Mouse (Mus musculus): ENCODE results near the gene Hoxb13. TPM values are rescaled to one million over a fixed set of nuclear protein-coding genes. Genes with fewer than 3 reads are reported as not detected.
A peak's percentile ranks its signal among the peaks of the same experiment; 100 is the strongest.

Hoxb13 gene
- polyA plus RNA-seq, 1 experiment from 2014 or later: not detected

DNA sequence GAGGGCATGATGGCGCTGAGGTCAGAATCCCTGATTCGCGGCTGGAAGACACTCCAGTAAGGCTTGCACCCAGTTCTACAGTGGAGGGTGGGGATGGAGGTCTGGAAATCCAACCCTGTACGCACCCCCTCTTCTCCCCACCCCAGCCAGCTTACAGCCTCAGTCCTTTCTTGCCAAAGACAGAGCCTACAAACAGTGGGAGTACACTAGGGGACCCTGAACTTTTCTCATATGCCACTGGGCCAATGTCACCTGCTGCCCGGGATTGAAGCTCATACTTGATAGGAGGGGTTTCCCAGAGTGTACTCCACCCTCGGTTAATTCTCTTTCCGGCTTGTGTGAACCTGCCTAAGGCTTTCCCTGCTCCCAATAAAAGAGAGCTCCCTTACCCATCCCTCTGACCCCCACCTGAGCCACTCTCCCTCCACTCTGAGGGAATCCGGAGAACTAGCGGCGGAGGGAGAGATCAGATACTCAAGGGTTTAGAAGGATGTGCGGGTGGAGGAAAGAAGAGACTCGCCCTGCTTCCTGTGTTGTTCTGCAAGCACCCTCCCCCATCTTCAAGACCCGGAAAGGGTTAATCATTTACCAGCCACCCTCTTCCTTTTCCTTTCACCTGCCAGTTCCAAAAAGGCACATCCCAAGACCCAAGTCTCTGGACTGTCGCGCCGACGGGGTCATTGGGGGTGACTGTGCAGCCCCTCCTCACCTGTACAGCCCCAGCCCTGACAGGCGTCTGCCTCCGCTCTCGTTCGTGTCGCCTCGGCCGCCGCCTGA lies 21.4 kb upstream of the Hoxb13 start:
- Histone ChIP-seq H3K9ac (ENCODE audit: low read depth, low read length) (no peak overlapping the region), H3K27me3 (ENCODE audit: control insufficient read depth, insufficient read depth, low read length) (peaks cover 97% of the 10 kb centered on the region), H3K4me2 (replicated peaks; ENCODE audit: low read depth, low read length) (no peak overlapping the region), H3K4me3 (ENCODE audit: low read length) (peak overlapping the region; percentile 6; the same call in 1 of the 2 replicates), H3K4me1 (ENCODE audit: control insufficient read depth, insufficient read depth, low read length) (no peaks in the 10 kb centered on the region), H3K36me3 (ENCODE audit: control insufficient read depth, insufficient read depth, low read length) (no peaks in the 10 kb centered on the region), H3K9me3 (ENCODE audit: control insufficient read depth, low read length) (no peaks in the 10 kb centered on the region), H3K27ac (ENCODE audit: low read depth, low read length) (no peak overlapping the region)
- ATAC-seq (ENCODE audit: low FRiP score, low TSS enrichment): no peak
- under 1% methylated on average over 25 of the region's 25 CpGs for WGBS

GRCm38 (mm10) chr11:96173288-96173840 lies 20.8 kb upstream of the Hoxb13 start:
- no peak for ATAC-seq (ENCODE audit: low FRiP score, low TSS enrichment)
- Histone ChIP-seq H3K4me3 (ENCODE audit: low read length) (peak overlapping the region; percentile 6; the same call in 1 of the 2 replicates), H3K27ac (ENCODE audit: low read depth, low read length) (no peak overlapping the region), H3K4me1 (ENCODE audit: control insufficient read depth, insufficient read depth, low read length) (no peaks in the 10 kb centered on the region), H3K9ac (ENCODE audit: low read depth, low read length) (no peak overlapping the region), H3K9me3 (ENCODE audit: control insufficient read depth, low read length) (no peaks in the 10 kb centered on the region), H3K36me3 (ENCODE audit: control insufficient read depth, insufficient read depth, low read length) (no peaks in the 10 kb centered on the region), H3K27me3 (ENCODE audit: control insufficient read depth, insufficient read depth, low read length) (peaks cover 97% of the 10 kb centered on the region), H3K4me2 (replicated peaks; ENCODE audit: low read depth, low read length) (no peak overlapping the region)
- whole genome bisulfite sequencing: 2% methylated on average over 16 of the region's 16 CpGs

DNA sequence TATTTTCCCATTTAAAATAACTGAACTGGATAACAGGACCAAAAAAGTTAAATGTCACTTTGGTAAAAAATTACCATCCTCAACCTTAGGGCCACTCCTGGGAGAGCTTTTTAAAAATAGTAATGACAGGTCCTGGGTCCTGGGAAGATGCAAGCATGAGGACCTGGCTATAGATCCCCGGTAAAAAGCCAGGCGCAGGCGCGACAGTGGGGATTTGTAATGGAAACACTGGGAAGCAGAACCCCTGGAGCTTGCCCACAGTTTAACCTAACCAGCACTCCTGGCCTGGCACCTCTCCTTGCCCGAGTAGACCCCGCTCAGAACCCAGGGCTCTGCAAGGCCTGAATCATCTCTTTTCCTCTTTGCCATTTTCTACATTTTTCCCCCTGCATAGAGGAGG lies 19.2 kb upstream of the Hoxb13 start:
- H3K4me3 ChIP-seq (ENCODE audit: low read length): no peak overlapping the region
- H3K36me3 ChIP-seq (ENCODE audit: control insufficient read depth, insufficient read depth, low read length): no peaks in the 10 kb centered on the region
- no peak overlapping the region for H3K4me2 ChIP-seq (replicated peaks; ENCODE audit: low read depth, low read length)
- no peak overlapping the region for H3K27ac ChIP-seq (ENCODE audit: low read depth, low read length)
- 0% methylated on average over 6 of the region's 6 CpGs for WGBS
- no peaks in the 10 kb centered on the region for H3K9me3 ChIP-seq (ENCODE audit: control insufficient read depth, low read length)
- no peak overlapping the region for H3K9ac ChIP-seq (ENCODE audit: low read depth, low read length)
- H3K27me3 ChIP-seq (ENCODE audit: control insufficient read depth, insufficient read depth, low read length): peaks cover 95% of the 10 kb centered on the region
- no peak for ATAC-seq (ENCODE audit: low FRiP score, low TSS enrichment)
- H3K4me1 ChIP-seq (ENCODE audit: control insufficient read depth, insufficient read depth, low read length): no peaks in the 10 kb centered on the region

- H3K36me3 ChIP-seq (ENCODE audit: control insufficient read depth, insufficient read depth, low read length): no peaks in the 10 kb centered on the region
- WGBS: 2% methylated on average over 17 of the region's 17 CpGs
- no peak overlapping the region for H3K9ac ChIP-seq (ENCODE audit: low read depth, low read length)
- H3K4me2 ChIP-seq (replicated peaks; ENCODE audit: low read depth, low read length): no peak overlapping the region
- H3K27ac ChIP-seq (ENCODE audit: low read depth, low read length): no peak overlapping the region
- no peak for ATAC-seq (ENCODE audit: low FRiP score, low TSS enrichment)
- H3K4me1 ChIP-seq (ENCODE audit: control insufficient read depth, insufficient read depth, low read length): no peaks in the 10 kb centered on the region
- no peak overlapping the region for H3K4me3 ChIP-seq (ENCODE audit: low read length)
- H3K9me3 ChIP-seq (ENCODE audit: control insufficient read depth, low read length): no peaks in the 10 kb centered on the region
- H3K27me3 ChIP-seq (ENCODE audit: control insufficient read depth, insufficient read depth, low read length): peaks cover 93% of the 10 kb centered on the region
Observed at GRCm38 (mm10) chr11:96175511-96175910, 18.6 kb upstream of the Hoxb13 start.

GRCm38 (mm10) chr11:96175951-96176530 lies 18.1 kb upstream of the Hoxb13 start:
- no peaks in the 10 kb centered on the region for H3K36me3 ChIP-seq (ENCODE audit: control insufficient read depth, insufficient read depth, low read length)
- no peak overlapping the region for H3K4me3 ChIP-seq (ENCODE audit: low read length)
- no peak overlapping the region for H3K4me2 ChIP-seq (replicated peaks; ENCODE audit: low read depth, low read length)
- no peak overlapping the region for H3K27ac ChIP-seq (ENCODE audit: low read depth, low read length)
- WGBS: 2% methylated on average over 9 of the region's 9 CpGs
- H3K9me3 ChIP-seq (ENCODE audit: control insufficient read depth, low read length): no peaks in the 10 kb centered on the region
- no peak for ATAC-seq (ENCODE audit: low FRiP score, low TSS enrichment)
- no peaks in the 10 kb centered on the region for H3K4me1 ChIP-seq (ENCODE audit: control insufficient read depth, insufficient read depth, low read length)
- peaks cover 93% of the 10 kb centered on the region for H3K27me3 ChIP-seq (ENCODE audit: control insufficient read depth, insufficient read depth, low read length)
- no peak overlapping the region for H3K9ac ChIP-seq (ENCODE audit: low read depth, low read length)

GRCm38 (mm10) chr11:96176841-96177240 lies 17.3 kb upstream of the Hoxb13 start:
- H3K36me3 ChIP-seq (ENCODE audit: control insufficient read depth, insufficient read depth, low read length): no peaks in the 10 kb centered on the region
- no peaks in the 10 kb centered on the region for H3K9me3 ChIP-seq (ENCODE audit: control insufficient read depth, low read length)
- no peak overlapping the region for H3K9ac ChIP-seq (ENCODE audit: low read depth, low read length)
- no peaks in the 10 kb centered on the region for H3K4me1 ChIP-seq (ENCODE audit: control insufficient read depth, insufficient read depth, low read length)
- no peak overlapping the region for H3K4me3 ChIP-seq (ENCODE audit: low read length)
- no peak overlapping the region for H3K27ac ChIP-seq (ENCODE audit: low read depth, low read length)
- peaks cover 93% of the 10 kb centered on the region for H3K27me3 ChIP-seq (ENCODE audit: control insufficient read depth, insufficient read depth, low read length)
- under 1% methylated on average over 10 of the region's 10 CpGs for WGBS
- no peak for ATAC-seq (ENCODE audit: low FRiP score, low TSS enrichment)
- no peak overlapping the region for H3K4me2 ChIP-seq (replicated peaks; ENCODE audit: low read depth, low read length)

DNA sequence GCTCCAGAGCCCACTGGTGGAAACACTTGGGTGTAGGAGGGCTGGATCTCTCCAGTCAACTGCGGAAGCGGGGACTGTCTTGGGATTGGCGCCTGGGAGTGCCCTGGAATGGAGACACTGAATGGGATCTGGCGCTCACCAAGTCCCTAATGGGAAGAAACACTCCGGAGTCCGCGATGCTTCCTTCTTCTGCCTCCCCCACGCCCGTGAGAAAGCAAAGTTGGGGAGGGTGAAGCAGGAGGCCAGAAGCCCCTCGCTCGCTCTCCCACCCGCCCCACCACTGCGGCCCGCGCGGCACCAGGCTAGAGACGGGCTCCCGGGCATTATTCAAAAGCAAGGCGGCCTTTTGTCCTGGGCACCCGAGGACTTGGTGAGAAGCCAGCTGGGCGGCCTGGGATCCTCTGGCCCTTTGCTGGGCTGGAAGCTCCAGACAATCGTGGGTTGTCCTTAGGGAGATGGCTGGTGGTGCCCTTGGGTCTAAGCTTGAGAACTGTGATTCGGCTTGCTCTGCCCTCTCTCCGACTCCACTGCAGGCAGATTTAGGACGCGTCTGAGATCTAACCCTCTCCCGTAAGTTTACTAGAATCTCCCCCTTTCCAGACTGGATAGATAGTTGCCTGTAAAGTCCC lies 16.5 kb upstream of the Hoxb13 start:
- no peak overlapping the region for H3K9ac ChIP-seq (ENCODE audit: low read depth, low read length)
- under 1% methylated on average over 27 of the region's 27 CpGs for WGBS
- H3K4me3 ChIP-seq (ENCODE audit: low read length): no peak overlapping the region
- H3K9me3 ChIP-seq (ENCODE audit: control insufficient read depth, low read length): no peaks in the 10 kb centered on the region; the same call in 1 of the 2 replicates
- no peak for ATAC-seq (ENCODE audit: low FRiP score, low TSS enrichment)
- H3K36me3 ChIP-seq (ENCODE audit: control insufficient read depth, insufficient read depth, low read length): no peaks in the 10 kb centered on the region
- H3K4me2 ChIP-seq (replicated peaks; ENCODE audit: low read depth, low read length): no peak overlapping the region
- no peaks in the 10 kb centered on the region for H3K4me1 ChIP-seq (ENCODE audit: control insufficient read depth, insufficient read depth, low read length)
- no peak overlapping the region for H3K27ac ChIP-seq (ENCODE audit: low read depth, low read length)
- peaks cover 93% of the 10 kb centered on the region for H3K27me3 ChIP-seq (ENCODE audit: control insufficient read depth, insufficient read depth, low read length)

DNA sequence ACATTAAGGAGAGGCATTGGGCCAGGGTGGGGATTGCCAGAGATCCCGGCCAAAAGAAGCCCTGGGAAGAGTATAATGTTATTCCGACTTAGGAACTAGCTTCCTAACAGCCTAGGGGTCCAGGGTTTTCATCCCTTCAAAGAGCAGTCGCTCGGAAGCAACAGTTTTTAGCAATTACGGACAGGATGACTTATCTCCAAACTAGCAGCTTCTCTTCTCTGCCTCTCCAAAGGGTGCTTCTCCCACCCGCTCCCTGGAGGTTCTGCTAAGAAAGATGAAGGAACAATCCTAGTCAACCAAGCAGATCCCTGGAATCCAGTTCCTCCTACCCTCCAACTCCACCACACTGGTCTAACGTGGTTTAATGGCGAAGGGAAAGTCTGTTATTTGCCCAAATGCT lies 15.8 kb upstream of the Hoxb13 start:
- ATAC-seq (ENCODE audit: low FRiP score, low TSS enrichment): no peak
- Histone ChIP-seq H3K9ac (ENCODE audit: low read depth, low read length) (no peak overlapping the region), H3K36me3 (ENCODE audit: control insufficient read depth, insufficient read depth, low read length) (no peaks in the 10 kb centered on the region), H3K4me3 (ENCODE audit: low read length) (no peak overlapping the region), H3K27ac (ENCODE audit: low read depth, low read length) (no peak overlapping the region), H3K9me3 (ENCODE audit: control insufficient read depth, low read length) (peaks cover 2% of the 10 kb centered on the region; the same call in 1 of the 2 replicates), H3K27me3 (ENCODE audit: control insufficient read depth, insufficient read depth, low read length) (peaks cover 93% of the 10 kb centered on the region), H3K4me1 (ENCODE audit: control insufficient read depth, insufficient read depth, low read length) (no peaks in the 10 kb centered on the region), H3K4me2 (replicated peaks; ENCODE audit: low read depth, low read length) (no peak overlapping the region)
- under 1% methylated on average over 8 of the region's 8 CpGs for WGBS

Measured in kidney, embryonic 14.5 days (tissue).